Mouse (Mus musculus) fat pad, adult 2 months (tissue): ENCODE results near the gene Aloxe3.

Experiments
- DNase-seq: peaks from one replicate; pipeline ENCODE4 v3.0.0-alpha.2; 2011; ENCODE audit warnings: low read depth, low spot score; ENCODE audit errors: extremely low read depth

Aloxe3 gene

DNA sequence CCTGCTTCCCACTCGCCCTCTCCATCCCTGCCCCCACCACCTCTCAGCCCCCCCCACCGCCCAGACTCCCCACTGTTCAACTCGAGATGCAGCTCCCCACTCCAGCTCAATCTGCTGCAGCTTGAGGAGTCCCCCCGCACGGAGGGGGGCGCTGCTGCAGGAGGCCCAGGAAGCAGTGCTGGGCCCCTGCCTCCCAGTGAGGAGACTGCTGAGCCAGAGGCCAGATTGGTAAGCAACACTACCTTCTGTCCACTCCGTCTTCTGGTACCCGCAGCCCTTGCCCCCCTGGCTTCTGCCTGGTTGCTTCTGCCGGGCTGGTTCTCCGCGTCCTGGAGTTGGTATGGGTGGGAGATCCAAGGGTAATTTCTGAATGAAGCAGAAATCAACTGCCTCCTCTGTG, 18.9 kb upstream of the Aloxe3 start:
- DNase-seq: no peak

GRCm38 (mm10) chr11:69107676-69108075, 18.0 kb upstream of the Aloxe3 start:
- DNase-seq: no peak

DNA sequence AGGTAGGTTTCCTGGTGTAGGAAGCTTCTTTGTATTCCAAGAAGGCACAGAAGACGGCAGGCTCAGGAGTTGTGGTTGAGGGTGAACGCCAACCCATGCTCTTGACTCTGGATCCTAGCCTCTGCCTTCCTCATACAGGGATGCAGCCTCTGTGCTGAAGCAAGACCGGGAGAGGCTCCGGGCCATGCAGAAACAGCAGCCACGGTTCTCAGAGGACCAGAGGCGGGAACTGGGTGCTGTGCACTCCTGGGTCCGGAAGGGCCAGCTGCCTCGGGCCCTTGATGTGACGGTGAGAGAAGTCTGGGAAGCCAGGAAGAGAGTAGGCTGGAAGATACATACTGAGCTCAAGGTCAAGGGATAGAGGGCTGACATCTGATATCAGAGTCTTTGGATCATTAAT, 17.5 kb upstream of the Aloxe3 start:
- no peak for DNase-seq

- no peak for DNase-seq
Observed at GRCm38 (mm10) chr11:69109032-69109900, 16.4 kb upstream of the Aloxe3 start.

DNA sequence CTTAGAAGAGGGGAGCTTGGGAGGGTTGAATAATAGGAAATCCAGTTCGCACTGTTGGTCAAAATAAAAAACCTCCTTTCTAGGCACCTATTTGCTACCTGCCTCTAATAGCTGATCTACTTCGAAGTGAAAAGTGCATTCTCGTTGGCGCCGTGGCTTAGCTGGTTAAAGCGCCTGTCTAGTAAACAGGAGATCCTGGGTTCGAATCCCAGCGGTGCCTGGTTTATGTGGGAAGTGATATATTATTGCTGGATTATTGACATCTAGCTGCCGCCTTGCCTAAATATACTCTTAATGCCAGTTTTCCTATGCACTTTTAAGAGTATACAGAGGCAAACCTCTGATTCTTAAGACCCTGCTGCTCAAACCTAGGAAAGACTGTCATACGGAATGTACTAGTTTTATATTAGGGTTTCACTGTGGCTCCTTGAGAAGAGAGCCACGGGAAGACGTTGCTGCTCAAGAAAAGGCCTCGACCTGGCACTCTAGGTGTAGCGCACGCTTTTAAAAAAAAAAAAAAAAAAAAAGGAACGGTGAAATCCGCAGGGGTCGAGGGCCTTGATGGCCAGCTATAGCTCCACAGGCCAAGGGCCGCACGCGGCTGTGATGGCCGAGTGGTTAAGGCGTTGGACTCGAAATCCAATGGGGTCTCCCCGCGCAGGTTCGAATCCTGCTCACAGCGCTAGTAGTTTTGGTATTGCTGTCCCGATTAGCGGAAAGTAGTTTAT, 15.2 kb upstream of the Aloxe3 start:
- DNase-seq: no peak

DNA sequence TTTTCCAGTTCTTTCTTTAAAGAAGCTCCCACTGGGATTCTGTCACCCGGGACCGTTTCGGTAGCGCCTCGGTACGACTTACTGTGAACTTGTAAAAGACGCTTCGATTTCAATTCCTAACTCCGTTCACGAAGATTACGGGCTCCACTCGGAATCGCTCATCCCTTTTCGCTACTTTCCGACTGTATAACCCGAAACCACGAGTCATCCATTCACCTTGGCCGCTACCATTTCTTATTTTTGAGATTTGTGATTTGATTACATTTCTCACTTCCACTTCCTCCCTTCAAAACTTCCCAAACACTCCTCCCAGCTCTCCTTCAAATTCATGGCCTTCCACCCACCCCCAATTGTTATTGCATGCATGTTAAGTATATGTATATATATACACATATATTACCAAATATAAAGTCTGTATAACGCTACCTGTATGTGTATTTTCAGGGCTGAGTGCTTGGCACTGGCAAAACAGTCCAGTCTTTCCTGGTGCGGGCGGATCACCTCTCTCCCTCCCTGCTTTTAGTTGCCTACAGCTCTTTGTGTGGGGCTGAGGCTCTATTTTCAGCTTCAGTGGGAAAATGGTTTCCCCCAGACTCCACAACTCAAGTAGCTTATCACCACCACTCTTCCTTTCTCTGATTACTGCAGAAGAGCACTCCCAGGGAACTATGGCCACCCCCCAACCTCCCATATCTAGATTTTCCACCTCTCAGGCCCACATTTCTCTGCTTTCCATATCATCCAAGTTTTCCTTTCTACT, 14.5 kb upstream of the Aloxe3 start:
- DNase-seq: no peak

- no peak for DNase-seq
Observed at GRCm38 (mm10) chr11:69111865-69112264, 13.8 kb upstream of the Aloxe3 start.

- no peak for DNase-seq
Observed at GRCm38 (mm10) chr11:69114018-69114417, 11.7 kb upstream of the Aloxe3 start.

- no peak for DNase-seq
Observed at GRCm38 (mm10) chr11:69114621-69115020, 11.1 kb upstream of the Aloxe3 start.

DNA sequence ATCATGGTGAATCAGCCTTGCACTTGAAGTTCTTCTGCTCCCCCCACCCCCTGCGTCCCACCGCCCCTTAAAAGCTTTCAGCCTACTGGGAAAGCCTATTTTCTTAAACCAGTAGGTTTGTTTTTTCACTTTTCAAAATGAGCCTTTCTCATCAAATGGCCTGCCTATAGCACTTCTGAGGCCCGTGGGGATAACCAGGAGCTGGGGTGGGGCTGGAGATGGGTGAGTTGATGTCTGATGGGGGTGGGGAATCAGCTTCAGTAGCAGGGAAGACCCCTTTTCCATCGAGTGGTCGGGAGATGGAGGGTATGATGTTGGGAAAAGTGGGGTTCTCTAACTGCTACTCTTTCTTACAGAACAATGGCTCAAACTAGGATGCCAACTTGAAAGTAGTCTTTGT, 8.9 kb upstream of the Aloxe3 start:
- no peak for DNase-seq

DNA sequence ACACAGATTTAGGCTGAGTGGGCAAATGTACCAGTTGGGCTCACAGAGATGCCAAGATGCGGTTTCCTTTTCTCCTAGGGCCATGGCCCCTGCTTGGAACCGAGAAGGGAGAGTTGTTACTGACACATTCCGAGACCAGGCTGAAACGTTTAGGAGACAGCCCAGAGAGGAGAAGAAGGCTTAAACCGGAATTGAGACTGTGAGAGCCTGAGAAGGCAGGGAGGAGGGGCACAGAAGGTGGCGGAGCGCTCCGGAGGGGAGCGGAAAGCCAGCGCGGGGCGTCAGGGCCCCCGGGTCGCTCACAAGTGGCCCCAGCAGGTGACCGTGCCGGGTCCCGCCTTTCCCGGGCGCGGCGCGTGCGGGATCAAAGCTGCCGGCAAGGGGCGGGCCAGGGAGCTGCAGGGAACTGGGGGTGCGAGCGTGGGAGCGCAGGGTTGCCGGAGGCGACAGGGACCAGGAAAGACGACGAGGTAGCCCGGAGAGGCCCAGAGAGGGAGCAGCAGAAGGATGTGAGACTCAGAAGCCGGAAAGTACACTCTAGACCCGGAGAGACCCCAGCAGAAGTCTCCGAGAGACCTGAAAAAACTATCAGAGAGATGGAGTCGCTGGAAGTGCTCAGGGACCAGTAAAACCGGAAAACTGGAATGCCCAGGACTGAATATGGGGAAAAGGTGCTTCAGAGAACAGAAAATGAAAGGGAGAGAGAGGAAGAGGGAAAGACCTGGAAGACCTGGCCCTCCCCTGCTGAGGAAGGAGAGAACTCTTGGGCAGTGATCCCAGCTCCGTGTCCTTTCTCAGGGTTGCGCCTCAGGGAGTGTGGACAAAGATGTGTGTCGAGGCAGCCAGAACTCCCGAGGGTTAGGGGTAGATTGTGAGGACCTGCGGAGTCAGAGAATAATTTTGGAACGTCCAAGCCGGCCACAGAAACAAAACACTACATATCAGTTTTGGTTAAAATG, 7.7 kb upstream of the Aloxe3 start:
- DNase-seq: no peak

DNA sequence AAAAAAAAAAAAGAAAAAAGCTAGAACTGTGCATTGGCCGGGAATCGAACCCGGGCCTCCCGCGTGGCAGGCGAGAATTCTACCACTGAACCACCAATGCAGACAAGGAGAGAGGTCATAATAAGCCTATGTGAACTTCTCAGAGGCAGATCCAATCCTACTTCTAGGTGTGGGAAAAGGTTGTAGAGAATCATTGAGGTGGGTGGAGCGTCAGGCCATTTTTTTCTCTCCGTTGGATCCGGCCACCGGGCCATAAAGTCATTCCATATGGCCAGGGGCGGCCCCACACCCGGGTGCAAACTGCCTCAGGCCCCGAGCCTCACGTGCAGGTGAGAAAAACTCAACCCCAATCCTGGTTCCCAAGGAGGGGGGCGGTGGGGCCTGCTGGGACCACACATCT, 6.9 kb upstream of the Aloxe3 start:
- no peak for DNase-seq

DNA sequence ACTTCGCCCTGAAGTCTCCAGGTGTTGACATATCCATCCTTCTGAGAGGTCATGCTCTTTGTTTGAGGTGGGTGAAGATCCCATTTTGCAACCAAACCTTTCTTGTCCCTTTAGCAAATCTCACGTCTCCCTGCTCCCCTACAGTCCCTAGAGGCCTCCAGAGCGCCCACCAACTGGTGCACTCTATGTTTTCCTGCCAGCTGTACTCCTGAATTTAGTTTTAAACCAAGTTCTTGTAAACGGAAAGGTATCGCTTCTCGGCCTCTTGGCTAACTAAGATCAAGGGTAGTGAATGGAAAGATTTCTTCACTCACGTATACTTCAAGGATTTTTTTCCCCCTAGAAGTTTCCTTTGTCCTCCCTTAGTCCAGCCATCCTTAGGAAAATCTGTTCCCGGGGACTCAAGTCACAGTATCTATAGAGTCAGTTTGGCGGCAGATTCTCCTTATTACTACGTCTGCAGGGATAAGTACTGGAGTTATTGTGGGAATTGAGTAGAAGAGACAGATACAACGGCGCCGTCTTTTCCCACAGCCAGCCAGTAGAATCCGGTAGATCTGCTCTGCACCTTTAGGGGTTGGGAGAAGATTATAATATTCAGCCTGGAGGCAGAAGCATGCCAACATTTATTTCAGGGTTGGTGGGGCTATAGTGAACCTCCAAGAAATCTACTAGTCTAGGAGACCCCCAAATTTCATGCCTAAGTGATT, 6.1 kb upstream of the Aloxe3 start:
- no peak for DNase-seq

DNA sequence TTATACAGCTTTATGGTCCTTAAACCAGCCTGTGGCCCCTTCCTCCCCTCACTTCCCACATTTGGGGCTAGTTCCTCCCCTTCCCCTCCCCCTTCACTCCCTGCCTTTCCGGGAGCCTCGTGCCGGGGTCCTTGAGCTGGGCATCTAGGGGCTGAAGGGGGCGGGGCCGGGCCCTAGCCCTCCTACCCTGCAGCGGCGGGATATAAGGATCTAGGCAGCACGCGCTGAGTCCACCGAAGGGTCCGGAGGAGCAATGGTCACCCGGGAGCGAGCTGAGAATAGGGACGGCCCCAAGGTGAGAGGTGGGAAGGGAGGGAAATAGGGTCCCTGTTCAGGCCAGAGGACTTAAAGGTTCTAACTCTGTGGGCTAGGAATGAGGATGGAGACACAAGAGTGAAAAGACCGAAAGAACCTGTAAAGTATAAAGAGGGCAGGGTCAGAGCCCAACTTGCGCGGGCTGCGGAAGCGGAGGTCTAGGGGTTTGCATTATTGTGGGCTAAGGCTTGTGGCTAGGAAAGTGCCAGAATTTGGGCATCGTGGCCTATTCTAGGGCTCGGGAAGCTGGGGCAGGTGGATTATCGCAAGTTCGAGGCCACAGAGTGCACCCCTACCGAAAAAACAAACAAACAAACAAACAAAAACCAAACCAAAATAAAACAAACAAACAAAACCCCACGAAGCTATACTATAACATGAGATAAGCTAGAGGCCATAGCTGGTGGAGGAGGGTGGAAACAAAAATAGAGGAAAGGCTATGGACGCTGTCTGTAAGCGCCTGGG, 5.3 kb upstream of the Aloxe3 start, which contains the start of gene Hes7:
Gene Hes7, plus strand, starts transcription at position 184 of the 780 bp plus-strand sequence.
- no peak for DNase-seq

GRCm38 (mm10) chr11:69121001-69121740, 4.5 kb upstream of the Aloxe3 start:
- no peak for DNase-seq

DNA sequence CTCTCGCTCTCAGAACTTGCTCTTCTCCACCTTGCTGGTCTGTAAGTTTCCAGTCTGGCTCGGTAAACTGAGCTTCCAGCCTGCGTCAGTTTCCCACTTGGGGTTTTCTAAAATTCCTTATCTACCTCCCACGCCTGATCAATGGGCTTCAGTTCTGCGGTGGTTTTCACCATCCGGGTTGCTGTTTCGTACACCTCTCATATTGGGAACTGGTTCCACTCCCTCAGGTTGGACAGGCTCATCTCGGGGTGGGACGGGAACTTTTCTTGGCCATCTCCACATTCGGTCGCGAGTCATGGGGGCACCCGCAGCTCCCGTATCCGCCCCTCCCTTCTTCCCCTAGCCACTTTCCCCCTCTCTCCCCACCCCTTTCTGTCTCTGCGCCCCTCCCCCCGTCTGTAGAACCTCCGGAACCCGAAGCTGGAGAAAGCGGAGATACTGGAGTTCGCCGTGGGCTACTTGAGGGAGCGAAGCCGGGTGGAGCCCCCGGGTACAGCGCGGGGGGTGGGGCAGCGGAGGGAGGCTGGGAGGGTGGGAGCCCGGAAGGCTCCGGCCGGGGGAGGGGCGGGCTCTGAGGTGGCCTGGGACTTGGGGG, 3.9 kb upstream of the Aloxe3 start:
- DNase-seq: no peak

DNA sequence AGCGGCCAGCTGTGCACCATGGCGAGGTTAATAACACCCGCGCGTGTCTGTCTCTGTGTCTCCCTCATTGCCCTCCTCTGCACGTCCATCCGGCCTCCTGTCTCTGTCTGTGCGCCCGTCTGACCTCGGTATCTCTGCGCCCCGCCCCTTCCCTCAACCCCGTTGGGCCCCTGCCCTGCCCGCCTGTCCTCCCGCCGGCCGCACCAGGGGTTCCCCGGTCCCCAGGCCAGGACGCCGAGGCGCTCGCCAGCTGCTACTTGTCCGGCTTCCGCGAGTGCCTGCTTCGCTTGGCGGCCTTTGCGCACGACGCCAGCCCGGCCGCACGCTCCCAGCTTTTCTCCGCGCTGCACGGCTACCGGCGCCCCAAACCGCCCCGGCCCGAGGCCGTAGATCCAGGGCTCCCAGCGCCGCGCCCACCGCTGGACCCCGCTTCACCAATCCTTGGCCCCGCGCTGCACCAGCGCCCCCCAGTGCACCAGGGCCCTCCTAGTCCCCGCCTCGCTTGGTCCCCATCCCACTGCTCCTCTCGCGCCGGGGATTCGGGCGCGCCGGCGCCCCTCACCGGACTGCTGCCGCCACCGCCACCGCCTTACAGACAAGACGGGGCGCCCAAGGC, 3.3 kb upstream of the Aloxe3 start, which contains the start of gene 9130213A22Rik:
Gene 9130213A22Rik, minus strand, starts transcription at position 254 of the 616 bp plus-strand sequence.
- no peak for DNase-seq
